Mouse (Mus musculus) thymus, adult 2 months (tissue): ENCODE data around the gene Lta. TPM values are rescaled to one million over a fixed set of nuclear protein-coding genes. Genes with fewer than 3 reads are reported as not detected.
A peak's percentile ranks its signal among the peaks of the same experiment; 100 is the strongest.

ENCODE experiments used
- DNase-seq: peaks from one replicate; pipeline ENCODE4 v3.0.0; 2021
- H3K27ac ChIP-seq: fragments of 200-500 bp; 2 replicates; pipeline ENCODE4 v1.5.1; 2012; ENCODE audit warnings: low read length, control low read depth; ENCODE audit not compliant: control insufficient read depth, insufficient read depth
- H3K27me3 ChIP-seq: fragments of 200-500 bp; 2 replicates; pipeline ENCODE4 v1.6.1; 2012; ENCODE audit warnings: mild to moderate bottlenecking, low read length, moderate library complexity, mixed read lengths; ENCODE audit not compliant: control insufficient read depth, insufficient read depth
- H3K36me3 ChIP-seq: fragments of 200-500 bp; 2 replicates; pipeline ENCODE4 v1.6.1; 2012; ENCODE audit warnings: mild to moderate bottlenecking, low read length, moderate library complexity; ENCODE audit not compliant: control insufficient read depth, insufficient read depth
- H3K4me1 ChIP-seq: fragments of 200-500 bp; replicated peaks from 2 replicates; pipeline ENCODE4 v1.6.1; 2012; ENCODE audit warnings: low read length; ENCODE audit not compliant: control insufficient read depth, insufficient read depth
- H3K4me3 ChIP-seq: fragments of 200-500 bp; 2 replicates; pipeline ENCODE4 v1.5.1; 2012; ENCODE audit warnings: mild to moderate bottlenecking, low read length, control low read depth, moderate library complexity; ENCODE audit not compliant: control insufficient read depth, insufficient read depth
- CTCF ChIP-seq: fragments of 200-500 bp; IDR thresholded peaks from 2 replicates; pipeline ENCODE4 v1.5.1; 2012; ENCODE audit warnings: mild to moderate bottlenecking, control low read depth, low read length, moderate library complexity, borderline replicate concordance; ENCODE audit not compliant: control insufficient read depth, poor library complexity, insufficient read depth; ENCODE audit errors: extremely low read depth
- POLR2A ChIP-seq: fragments of 200-500 bp; IDR thresholded peaks from 2 replicates; pipeline ENCODE4 v1.6.1; 2012; ENCODE audit warnings: mild to moderate bottlenecking, low read length, control low read depth, moderate library complexity; ENCODE audit not compliant: control insufficient read depth, poor library complexity, insufficient read depth; ENCODE audit errors: extremely low read depth
- WGBS: fragments of 180-500 bp; shearing (Covaris S2); methylation state at CpG from one replicate; pipeline ENCODE4 v1.1.7; 2018; 5-methylcytosine and 5-hydroxymethylcytosine counted together
- polyA plus RNA-seq: library from polyadenylated mRNA; depleted of rRNA; stranded (reverse); fragments of >200 nt; gene quantifications from 2 replicates; pipeline ENCODE4 v1.2.3, GENCODE M21; 2012; rRNA removed

Gene Lta
- polyA plus RNA-seq, result 14.4 and 14.5 TPM in 2 replicates

DNA sequence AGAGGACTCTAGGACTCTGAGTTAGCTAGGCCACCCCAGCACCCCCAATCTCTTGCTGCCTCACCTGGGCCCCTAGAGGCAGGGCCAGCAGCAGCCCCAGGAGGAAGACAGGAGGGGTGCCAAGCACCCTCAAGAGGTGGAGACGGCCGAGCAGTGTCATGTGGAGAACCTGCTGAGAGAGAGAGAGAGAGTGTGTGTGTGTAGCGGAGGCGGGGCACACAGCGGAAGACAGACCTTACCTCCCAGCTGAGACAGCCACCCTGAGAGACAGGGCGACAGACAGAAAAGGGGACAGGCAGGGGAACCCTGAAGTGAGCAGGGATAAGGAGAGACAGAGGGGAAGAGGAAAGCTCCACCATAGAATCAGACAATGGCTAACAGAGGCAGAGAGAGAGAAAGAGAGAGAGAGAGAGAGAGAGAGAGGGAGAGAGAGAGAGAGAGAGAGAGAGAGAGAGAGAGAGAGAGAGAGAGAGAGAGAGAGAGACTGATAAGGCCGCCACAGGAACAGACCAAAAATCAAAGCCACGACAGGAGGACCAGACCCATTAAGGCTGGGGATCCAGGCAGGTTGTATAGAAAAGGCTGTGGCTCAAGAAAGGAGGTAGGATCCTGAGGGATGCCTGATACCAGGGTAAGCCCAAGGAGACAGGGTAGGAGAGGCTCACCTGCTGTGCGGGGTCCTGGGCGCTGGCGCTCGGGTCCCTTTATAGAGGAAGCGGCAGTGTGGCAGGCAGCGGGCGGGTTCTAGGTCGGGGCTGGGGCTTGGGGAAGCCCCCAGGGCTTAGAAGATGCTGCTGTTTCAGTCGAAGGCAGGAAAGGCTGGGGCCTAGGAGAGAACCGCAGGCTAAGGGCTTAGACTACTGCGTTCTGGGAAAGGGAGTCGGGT, at the start of gene Lta:
Lta (minus strand) TSS at position 858 of the 886 bp plus-strand sequence.
- 0 out of 2 replicates have a peak, but pooled peaks have one; percentile 30 for TF ChIP-seq CTCF
- 0 out of 2 replicates have a peak, but pooled peaks have one; percentile 40 for TF ChIP-seq POLR2A
- DNase-seq, result peak; percentile 78
- 23% methylated on average over 20 of the region's 20 CpGs for WGBS
- Histone ChIP-seq H3K36me3 (no peaks in the 10 kb centered on the region), H3K4me3 (peak within 1 kb of the TSS; percentile 30), H3K27me3 (no peaks in the 10 kb centered on the region), H3K27ac (peak within 1 kb of the TSS; percentile 79), H3K4me1 (peaks cover 59% of the 10 kb centered on the region)

DNA sequence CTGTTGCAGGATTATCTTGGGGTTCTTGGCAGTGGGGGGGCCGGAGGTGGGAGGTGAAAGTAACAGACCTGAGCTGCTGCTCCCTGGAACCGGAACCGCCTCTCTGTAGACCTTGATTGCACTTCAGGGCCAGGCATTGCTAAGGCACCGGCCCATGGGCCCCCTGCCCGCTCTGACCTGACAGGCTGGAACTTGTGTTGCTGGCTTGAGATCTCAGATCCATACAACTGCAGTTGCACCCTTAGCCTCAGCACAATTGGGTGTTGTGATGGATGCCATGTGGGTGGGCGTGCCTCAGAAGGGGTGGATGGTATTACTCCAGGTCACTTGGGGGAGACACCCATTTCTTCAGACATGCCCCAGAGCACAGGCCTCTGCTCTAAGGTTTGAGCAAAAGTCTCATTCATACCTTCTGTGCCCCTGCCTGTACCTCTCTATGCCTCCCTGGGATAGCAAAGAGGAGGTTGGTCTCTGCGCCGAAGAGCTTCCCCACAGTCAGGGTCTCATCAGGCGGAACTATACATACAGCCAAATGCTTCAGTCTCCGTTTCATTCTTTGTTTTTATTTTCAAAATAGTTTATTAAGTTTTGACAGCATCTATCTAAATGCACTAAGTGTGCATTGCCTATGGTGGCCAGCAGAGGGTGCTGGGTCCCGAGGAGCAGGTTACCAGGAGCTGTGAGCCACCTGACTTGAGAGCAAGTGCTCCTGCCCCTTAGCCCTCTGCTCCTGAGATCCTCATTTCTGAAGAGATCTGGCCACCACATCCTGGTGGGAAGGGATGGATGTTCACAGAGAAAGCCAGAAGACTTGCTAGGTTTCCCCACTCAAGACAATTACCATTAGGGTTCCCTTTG, 49.3 kb upstream of the Lta start:
- Histone ChIP-seq H3K27me3 (no peaks in the 10 kb centered on the region), H3K4me3 (no peak overlapping the region), H3K4me1 (peaks cover 9% of the 10 kb centered on the region; the same call in 1 of the 2 replicates), H3K27ac (no peak overlapping the region), H3K36me3 (peaks cover 41% of the 10 kb centered on the region)
- DNase-seq, result peak; percentile 82
- TF ChIP-seq CTCF, result peak; percentile 77; the same call in 1 of the 2 replicates
- no peak for TF ChIP-seq POLR2A
- 69% methylated on average over 11 of the region's 11 CpGs for WGBS

DNA sequence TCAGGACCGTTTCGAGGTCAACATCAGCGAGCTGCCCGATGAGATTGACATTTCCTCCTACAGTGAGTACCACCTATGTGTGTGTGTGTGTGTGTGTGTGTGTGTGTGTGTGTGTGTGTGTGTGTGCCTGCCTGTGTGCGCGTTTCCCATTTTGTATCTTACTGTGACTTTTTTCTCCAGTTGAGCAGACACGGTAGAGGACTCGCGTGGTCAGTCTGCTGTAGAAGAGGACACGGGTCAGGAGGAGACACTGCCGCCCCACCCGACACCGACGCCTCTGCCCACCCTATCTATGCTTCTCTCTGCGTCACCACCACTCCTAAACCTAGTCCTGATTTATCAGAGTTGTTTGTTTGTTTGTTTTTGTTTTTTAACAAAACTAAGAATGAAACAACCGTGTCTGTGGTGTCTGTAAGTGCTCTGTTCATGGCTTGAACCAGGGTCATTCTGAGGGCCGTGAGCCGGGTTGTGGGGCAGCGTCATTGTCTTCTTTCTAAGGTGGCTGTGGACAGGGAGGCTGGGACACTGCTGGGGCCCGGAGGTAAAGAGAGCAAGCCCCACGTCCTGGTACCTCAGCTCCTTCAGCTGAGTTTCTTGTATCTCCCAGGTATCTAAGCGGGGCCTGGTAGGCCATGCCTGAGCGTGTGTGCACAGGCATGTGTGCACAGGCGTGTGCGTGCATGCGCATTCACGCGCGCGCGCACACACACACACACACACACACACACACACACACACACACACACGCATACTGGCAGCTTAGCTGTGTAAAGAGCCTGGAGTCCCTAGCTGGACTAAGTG, 48.3 kb upstream of the Lta start:
- WGBS, result 93% methylated on average over 32 of the region's 32 CpGs
- peaks cover 51% of the 10 kb centered on the region for H3K36me3 ChIP-seq
- no peak overlapping the region for H3K27ac ChIP-seq
- no peak overlapping the region for H3K4me3 ChIP-seq
- H3K27me3 ChIP-seq, result no peaks in the 10 kb centered on the region
- TF ChIP-seq CTCF (no peak), POLR2A (no peak)
- H3K4me1 ChIP-seq, result 0 out of 2 replicates have a peak, but pooled peaks cover 4% of the 10 kb centered on the region
- DNase-seq, result no peak

DNA sequence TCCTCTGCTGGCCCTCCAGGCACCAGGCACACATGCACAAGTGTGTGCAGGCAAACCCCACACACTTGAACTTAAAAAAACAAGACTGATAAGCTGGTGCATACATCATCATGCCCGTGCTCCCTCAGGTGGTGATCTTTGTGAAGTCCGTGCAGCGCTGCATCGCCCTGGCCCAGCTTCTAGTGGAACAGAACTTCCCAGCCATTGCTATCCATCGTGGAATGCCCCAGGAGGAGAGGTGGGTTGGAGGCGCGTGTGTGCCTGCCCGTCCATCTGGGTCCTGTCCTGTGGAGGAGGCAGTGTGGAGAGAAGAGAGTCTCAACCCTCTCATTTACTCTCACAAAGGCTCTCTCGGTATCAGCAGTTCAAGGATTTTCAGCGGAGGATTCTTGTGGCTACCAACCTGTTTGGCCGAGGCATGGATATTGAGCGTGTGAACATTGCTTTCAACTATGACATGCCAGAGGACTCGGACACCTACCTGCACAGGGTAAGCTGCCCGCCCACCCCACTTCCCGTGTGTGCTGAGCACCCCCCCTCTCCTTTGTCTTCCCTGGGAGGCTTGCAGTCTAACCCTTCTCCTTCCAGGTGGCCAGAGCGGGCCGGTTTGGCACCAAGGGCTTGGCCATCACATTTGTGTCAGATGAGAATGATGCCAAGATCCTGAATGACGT, 47.6 kb upstream of the Lta start:
- H3K36me3 ChIP-seq, result peaks cover 59% of the 10 kb centered on the region

DNA sequence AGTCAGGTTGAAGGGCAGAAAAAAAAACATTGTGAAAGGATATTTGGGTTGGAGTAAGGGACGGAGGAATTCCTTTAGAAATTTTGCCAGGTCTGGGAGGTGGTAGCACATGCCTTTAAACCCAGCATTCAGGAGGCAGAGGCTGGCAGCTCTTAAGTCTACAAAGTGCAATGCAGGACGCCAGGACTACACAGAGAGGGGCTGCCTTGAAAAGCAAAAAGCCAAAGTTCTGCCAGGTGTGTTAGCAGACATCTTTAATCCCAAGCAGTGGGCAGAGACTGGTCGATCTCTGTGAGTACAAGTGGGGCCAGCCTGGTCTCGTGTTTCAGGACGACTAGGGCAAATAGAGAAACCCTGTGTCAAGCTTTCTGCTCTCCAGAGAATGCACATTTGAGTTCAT, 46.8 kb upstream of the Lta start:
- peaks cover 66% of the 10 kb centered on the region for H3K36me3 ChIP-seq

More for the DNA sequence above, 47.6 kb upstream of the Lta start:
- H3K27ac ChIP-seq, result no peak overlapping the region
- no peak overlapping the region for H3K4me3 ChIP-seq
- no peak for TF ChIP-seq POLR2A
- TF ChIP-seq CTCF, result no peak
- 93% methylated on average over 18 of the region's 18 CpGs for WGBS
- DNase-seq, result no peak
- H3K4me1 ChIP-seq, result 0 out of 2 replicates have a peak, but pooled peaks cover under 1% of the 10 kb centered on the region
- H3K27me3 ChIP-seq, result no peaks in the 10 kb centered on the region

More for the DNA sequence above, 46.8 kb upstream of the Lta start:
- H3K4me3 ChIP-seq, result no peak overlapping the region
- WGBS, result 94% methylated on average over 5 of the region's 5 CpGs
- no peak for TF ChIP-seq POLR2A
- TF ChIP-seq CTCF, result no peak
- no peak for DNase-seq
- H3K4me1 ChIP-seq, result no peaks in the 10 kb centered on the region
- H3K27ac ChIP-seq, result no peak overlapping the region
- no peaks in the 10 kb centered on the region for H3K27me3 ChIP-seq
